Mouse (Mus musculus): Measurements from ENCODE around the gene Cttnbp2. TPM values are rescaled to one million over a fixed set of nuclear protein-coding genes. Genes with fewer than 3 reads are reported as not detected.

The Cttnbp2 gene
- total RNA-seq (2022) = 100 to 1,000 TPM; 124 to 155 (median 140) TPM

- DNase-seq (ENCODE audit: low spot score in 2 of 2) = peak; percentile 54 to 74
Observed at GRCm38 (mm10) chr6:18514480-18515352, at the start of gene Cttnbp2. TSS of gene Cttnbp2 (minus strand) at chr6:18514843.

DNA sequence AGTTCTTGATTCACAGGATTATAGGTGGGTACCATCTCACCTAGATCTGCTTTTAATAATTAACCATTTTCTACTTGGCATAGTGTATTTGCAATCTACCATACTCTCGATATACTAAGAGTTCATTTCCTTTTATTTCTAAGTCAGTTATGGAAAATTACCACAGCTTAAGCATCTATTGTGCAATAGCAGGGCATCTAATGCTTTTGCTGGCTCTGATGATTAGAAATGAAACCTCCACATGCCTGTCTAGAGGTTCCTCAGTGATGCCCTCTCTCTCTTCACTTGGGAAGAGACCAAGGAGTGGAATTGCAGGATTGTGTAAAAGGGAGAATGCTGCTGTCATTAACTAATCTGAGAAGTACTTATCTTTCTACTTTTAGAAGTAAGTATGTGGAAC is 44.4 kb upstream of the Cttnbp2 start:
- DNase-seq (ENCODE audit: low spot score in 2 of 2) = no peak

DNA sequence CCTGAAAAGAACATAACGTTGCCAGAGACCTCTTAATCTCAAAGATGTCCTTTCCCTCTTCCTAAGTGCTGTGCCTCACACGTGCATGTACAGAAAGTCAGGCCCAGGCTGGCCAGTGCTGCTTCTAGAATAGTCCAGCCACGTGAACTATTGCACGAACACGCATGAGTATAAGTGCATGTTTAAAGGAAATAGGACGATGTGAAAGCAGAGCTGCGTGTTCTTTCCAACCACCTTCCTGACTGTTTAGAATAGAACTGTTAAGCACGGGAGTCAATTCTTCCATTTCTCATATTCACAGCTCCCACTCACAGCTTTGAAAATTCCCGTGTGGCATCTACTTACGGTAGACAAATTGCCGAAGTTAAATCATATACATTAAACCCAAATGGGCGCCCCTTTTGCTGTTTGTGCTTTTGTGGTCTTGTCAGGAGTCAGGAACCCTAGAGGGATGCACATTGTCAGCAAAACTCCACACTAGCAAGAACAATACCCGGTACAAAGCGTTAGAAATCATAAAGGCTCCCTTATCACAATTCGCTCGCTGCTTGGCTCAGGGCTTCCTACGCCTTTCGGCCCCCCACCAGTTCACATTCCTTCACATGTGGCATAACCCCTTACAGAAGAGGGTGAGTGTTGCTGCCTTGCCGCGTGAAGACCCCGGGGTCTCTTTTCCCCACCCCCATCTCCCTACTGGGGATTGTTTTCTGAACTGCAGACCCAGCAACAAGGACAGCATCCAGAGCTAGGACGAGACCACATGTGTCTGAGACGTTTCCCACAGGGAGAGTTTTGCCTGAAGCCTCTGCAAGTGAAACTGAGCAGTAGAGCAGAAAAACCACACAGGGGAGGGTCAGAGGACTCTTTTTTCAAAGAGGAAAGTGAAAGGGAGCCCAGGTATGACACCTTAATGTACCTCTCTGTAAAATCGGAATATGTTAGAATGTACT is 33.1 kb upstream of the Cttnbp2 start:
- DNase-seq (ENCODE audit: low spot score in 2 of 2) = peak; percentile 18 to 23

DNA sequence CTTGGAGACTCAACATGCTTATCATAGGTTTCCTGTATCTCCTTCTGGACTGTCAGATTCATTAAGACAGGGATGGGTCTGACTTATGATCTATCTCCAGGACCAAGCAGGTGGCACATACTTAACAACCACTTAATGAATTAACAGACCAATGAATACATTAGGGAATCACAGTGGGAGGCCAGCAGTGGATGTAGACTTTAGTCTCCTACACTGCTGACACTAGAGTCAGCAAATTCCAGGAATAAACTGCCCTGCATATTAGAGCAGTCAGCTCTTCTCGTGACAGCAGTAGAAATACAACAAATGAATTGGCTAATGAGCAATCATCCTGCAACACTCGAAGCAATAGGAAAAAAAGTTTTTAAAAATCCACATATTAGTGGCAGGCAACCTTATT is 29.2 kb upstream of the Cttnbp2 start:
- no peak for DNase-seq (ENCODE audit: low spot score in 2 of 2)

- DNase-seq (ENCODE audit: low spot score in 2 of 2) = no peak
Observed at GRCm38 (mm10) chr6:18540396-18540795, 25.8 kb upstream of the Cttnbp2 start.

GRCm38 (mm10) chr6:18530394-18530793 is 15.8 kb upstream of the Cttnbp2 start:
- DNase-seq (ENCODE audit: low spot score in 2 of 2) = no peak

- no peak for DNase-seq (ENCODE audit: low spot score in 2 of 2)
Observed at GRCm38 (mm10) chr6:18517626-18518025, 3.0 kb upstream of the Cttnbp2 start.

GRCm38 (mm10) chr6:18513611-18514473 is 801 bp downstream of the Cttnbp2 start:
- peak in 1 of 2 experiments; percentile 44 for DNase-seq (ENCODE audit: low spot score in 2 of 2)

GRCm38 (mm10) chr6:18511886-18512285 is 2.8 kb downstream of the Cttnbp2 start:
- no peak for DNase-seq (ENCODE audit: low spot score in 2 of 2)

- no peak for DNase-seq (ENCODE audit: low spot score in 2 of 2)
Observed at GRCm38 (mm10) chr6:18508036-18508435, 6.6 kb downstream of the Cttnbp2 start.

DNA sequence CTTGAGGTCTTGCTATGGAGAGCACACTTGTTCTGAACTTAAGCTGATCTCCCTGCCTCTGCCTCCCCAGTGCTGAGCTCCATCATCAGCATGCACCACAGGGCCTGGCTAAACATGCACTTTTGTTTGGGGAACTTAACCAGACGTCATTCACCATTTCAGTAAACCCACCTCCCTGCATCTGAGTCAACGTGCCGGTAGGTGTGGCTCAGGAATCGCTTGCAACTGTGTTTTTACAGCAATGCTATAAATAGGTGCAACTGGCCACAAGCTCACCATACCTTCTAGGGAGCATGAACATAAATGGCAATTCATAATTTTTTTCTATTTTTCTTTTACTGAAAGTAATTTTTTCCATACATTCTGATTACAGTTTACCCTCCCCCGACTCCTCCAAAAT is 14.8 kb downstream of the Cttnbp2 start:
- no peak for DNase-seq (ENCODE audit: low spot score in 2 of 2)

DNA sequence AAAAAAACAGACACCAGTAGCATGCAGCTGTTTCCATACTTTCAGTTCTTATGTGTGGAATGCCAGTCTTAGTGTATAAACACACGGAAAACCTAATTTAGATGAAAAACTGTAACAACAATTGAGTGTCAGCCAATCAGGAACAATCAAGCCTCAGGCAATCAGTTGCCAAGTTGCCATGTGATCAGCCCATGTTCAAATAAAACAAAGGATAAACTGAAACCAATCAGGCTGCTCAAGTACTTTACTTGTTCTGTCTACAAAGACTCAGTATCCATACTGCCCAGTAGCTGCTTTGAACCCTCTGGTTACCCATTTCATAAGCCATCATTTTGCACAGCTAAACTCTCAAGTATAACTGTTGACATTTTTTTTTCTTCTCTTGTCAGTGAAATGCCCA is 21.7 kb downstream of the Cttnbp2 start:
- no peak for DNase-seq (ENCODE audit: low spot score in 2 of 2)

- DNase-seq (ENCODE audit: low spot score in 2 of 2) = no peak
Observed at GRCm38 (mm10) chr6:18492248-18492901, 22.3 kb downstream of the Cttnbp2 start.

DNA sequence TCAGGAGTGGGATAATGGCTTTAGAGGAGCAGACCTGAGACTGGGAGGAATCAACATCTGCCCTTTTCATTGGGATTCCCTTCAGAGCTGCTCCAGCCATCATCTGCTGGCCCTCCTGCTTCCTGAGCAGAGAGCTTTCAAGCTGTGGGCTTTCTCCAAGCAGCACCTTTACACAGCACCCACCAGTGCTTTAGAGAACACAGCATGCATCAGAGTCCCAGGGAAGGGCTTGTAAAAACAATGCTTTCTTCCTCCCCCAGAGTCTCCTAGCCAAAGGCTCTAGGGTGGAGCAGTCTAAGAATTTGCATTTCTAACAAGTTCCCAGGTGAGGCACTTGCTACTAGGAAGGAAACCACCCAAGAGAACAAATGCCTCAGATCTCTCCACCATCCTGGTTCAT is 29.6 kb downstream of the Cttnbp2 start:
- DNase-seq (ENCODE audit: low spot score in 2 of 2) = no peak

GRCm38 (mm10) chr6:18484061-18484460 is 30.6 kb downstream of the Cttnbp2 start:
- DNase-seq (ENCODE audit: low spot score in 2 of 2) = no peak

GRCm38 (mm10) chr6:18482546-18482945 is 32.1 kb downstream of the Cttnbp2 start:
- DNase-seq (ENCODE audit: low spot score in 2 of 2) = no peak

DNA sequence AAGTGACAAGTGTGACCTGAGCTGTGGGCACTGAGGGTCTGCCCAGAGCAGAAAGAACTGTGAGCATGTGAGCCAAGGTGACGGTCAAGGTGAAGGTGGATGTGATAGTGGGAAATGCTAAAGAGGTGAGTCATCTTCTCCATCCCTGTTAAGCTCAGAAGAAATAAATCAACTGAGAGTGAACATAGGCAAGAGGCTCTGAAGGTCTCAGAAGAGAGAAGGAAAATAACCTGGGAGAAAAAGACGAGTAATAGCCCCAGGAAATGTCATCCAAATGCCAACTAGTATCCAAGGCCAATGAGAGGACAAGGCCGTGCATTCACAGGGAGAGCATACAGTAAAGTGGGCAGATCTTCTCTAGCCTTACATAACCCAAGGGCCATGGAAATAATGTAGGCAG is 32.9 kb downstream of the Cttnbp2 start:
- DNase-seq (ENCODE audit: low spot score in 2 of 2) = no peak

GRCm38 (mm10) chr6:18477313-18477930 is 37.2 kb downstream of the Cttnbp2 start:
- no peak for DNase-seq (ENCODE audit: low spot score in 2 of 2)

DNA sequence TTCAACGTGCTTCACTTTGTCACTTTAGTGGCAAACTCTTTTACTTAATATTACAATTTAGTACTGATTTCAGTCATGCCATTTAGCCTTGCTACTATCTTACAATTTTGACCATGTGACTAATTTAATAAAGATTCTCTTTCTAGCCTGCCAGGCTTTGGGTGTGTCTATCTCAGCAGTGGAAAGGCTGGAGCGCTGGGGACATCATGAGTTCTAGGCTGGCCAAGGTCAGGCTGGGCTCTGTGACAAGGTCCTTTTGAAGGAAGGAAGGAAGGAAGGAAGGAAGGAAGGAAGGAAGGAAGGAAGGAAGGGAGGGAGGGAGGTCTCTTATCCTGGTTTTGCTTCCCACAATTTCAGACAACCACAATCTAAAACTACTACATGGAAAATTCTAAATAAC is 39.7 kb downstream of the Cttnbp2 start:
- DNase-seq (ENCODE audit: low spot score in 2 of 2) = no peak

- DNase-seq (ENCODE audit: low spot score in 2 of 2) = no peak
Observed at GRCm38 (mm10) chr6:18474541-18474940, 40.1 kb downstream of the Cttnbp2 start.
